ENCODE assay signal across 8 mouse cellular contexts in the genomic region with DNA sequence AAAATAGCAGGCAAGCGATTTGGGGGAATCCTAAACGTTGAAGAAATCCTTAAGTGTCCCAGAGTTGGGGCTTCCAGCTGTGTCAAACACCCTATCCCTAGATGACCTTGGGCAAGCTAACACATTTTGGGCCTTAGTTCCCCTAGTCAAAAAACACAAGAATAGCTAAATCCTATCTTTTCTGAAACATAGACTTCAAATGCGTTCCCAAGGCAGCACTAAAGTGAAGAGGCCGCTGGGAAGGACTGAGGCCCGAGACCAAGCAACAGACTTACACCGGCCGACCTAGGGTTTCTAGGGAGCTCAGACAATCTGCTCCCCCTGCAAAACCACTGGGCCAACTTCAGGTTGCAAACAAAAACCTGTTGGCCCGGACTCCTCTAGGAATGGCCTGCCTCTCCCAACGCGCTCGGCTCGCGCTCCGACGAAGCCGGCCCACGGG. TPM values are rescaled to one million over a fixed set of nuclear protein-coding genes. Genes with fewer than 3 reads are reported as not detected.
DNase-seq lines count a peak whose midpoint lies in the region; ATAC-seq and TF ChIP-seq lines count a peak whose summit lies in the region.

No protein-coding gene starts in this region.

- no peaks in the 10 kb centered on the region for H3K27me3 ChIP-seq in heart, embryonic 13.5 days (replicated peaks)
- H3K27me3 ChIP-seq in heart, embryonic 15.5 days = no peaks in the 10 kb centered on the region
- peaks cover 17% of the 10 kb centered on the region; the same call in 1 of the 2 replicates for H3K27me3 ChIP-seq in liver, postnatal 0 days (ENCODE audit: insufficient read depth, low read length)

- H3K4me1 ChIP-seq in heart, embryonic 13.5 days = peaks cover 36% of the 10 kb centered on the region
- H3K4me1 ChIP-seq in heart, embryonic 15.5 days (replicated peaks) = peaks cover 31% of the 10 kb centered on the region
- peaks cover 10% of the 10 kb centered on the region for H3K4me1 ChIP-seq in liver, postnatal 0 days (ENCODE audit: insufficient read depth)

- WGBS in heart, embryonic 13.5 days = 2% methylated on average over 17 of the region's 17 CpGs
- WGBS in heart, embryonic 15.5 days = 2% methylated on average over 17 of the region's 17 CpGs
- WGBS in liver, postnatal 0 days (ENCODE audit: insufficient replicate concordance) = 5% methylated on average over 15 of the region's 17 CpGs

- no peak for DNase-seq in heart, adult 11 months
- peak; percentile 41 for DNase-seq in NIH3T3 (ENCODE audit: low read depth)
- DNase-seq in liver, postnatal 0 days = no peak
- no peak for DNase-seq in right cerebral cortex, adult 2 months (ENCODE audit: low spot score in 2 of 2)
- no peak for DNase-seq in frontal cortex, adult 2 months (ENCODE audit: extremely low spot score in 1 of 2, low spot score in 1 of 2)
- DNase-seq in left cerebral cortex, postnatal 14 days (ENCODE audit: low spot score in 2 of 2) = no peak

- peak overlapping the region; percentile 89 for H3K4me2 ChIP-seq in heart, embryonic 13.5 days
- peak overlapping the region; percentile 83 for H3K4me2 ChIP-seq in heart, embryonic 15.5 days
- peak overlapping the region; percentile 91 for H3K4me2 ChIP-seq in liver, postnatal 0 days (ENCODE audit: low read depth, low read length)

- H3K9ac ChIP-seq in heart, embryonic 13.5 days = peak overlapping the region; percentile 94
- peak overlapping the region; percentile 80 for H3K9ac ChIP-seq in heart, embryonic 15.5 days
- peak overlapping the region; percentile 61 for H3K9ac ChIP-seq in liver, postnatal 0 days (replicated peaks)

- peak overlapping the region; percentile 78 for H3K4me3 ChIP-seq in heart, embryonic 13.5 days
- H3K4me3 ChIP-seq in heart, embryonic 15.5 days = peak overlapping the region; percentile 65
- peak overlapping the region; percentile 68 for H3K4me3 ChIP-seq in liver, postnatal 0 days (ENCODE audit: low read depth, low read length)

- H3K9me3 ChIP-seq in heart, embryonic 13.5 days = no peaks in the 10 kb centered on the region
- H3K9me3 ChIP-seq in heart, embryonic 15.5 days (replicated peaks) = no peaks in the 10 kb centered on the region
- H3K9me3 ChIP-seq in liver, postnatal 0 days (ENCODE audit: low read length) = no peaks in the 10 kb centered on the region

- intact Hi-C loops in left cerebral cortex, postnatal 14 days (cut with DNase I) = no loop called here

- TF ChIP-seq CTCF in liver, postnatal 0 days (IDR thresholded peaks at IDR 0.05; ENCODE audit: low read depth) = no peak

- no peak for TF ChIP-seq EP300 in liver, postnatal 0 days (IDR thresholded peaks at IDR 0.05; ENCODE audit: low read depth)

- no peak for ATAC-seq in heart, embryonic 13.5 days (ENCODE audit: extremely low read depth, insufficient number of reproducible peaks, low FRiP score, low TSS enrichment)
- ATAC-seq in heart, embryonic 15.5 days (replicated peaks; ENCODE audit: insufficient number of reproducible peaks, insufficient read depth, low FRiP score, low read depth) = peak; percentile 10; the same call in 1 of the 2 replicates
- ATAC-seq in liver, postnatal 0 days = peak; percentile 5; the same call in 1 of the 2 replicates

- no peaks in the 10 kb centered on the region for H3K36me3 ChIP-seq in heart, embryonic 13.5 days
- no peaks in the 10 kb centered on the region for H3K36me3 ChIP-seq in heart, embryonic 15.5 days
- no peaks in the 10 kb centered on the region for H3K36me3 ChIP-seq in liver, postnatal 0 days (replicated peaks; ENCODE audit: insufficient read depth, low read length)

- H3K27ac ChIP-seq in heart, embryonic 13.5 days (replicated peaks) = peak overlapping the region; percentile 92
- peak overlapping the region; percentile 94 for H3K27ac ChIP-seq in heart, embryonic 15.5 days
- H3K27ac ChIP-seq in liver, postnatal 0 days (ENCODE audit: low read depth) = peak overlapping the region; percentile 76

RNA-seq across cellular contexts. Expression of gene Epn2, which starts 0.9 kb away (rescaled TPM):
- 19.8 and 20.5 TPM in 2 replicates for polyA plus RNA-seq in heart, embryonic 13.5 days (2015; fragmentation: Nextera tagmentation; extraction: Ambion mirVana)
- polyA plus RNA-seq in heart, embryonic 15.5 days (2015; fragmentation: Nextera tagmentation; extraction: Ambion mirVana) = 20.2 and 20.5 TPM in 2 replicates
- 3.1 and 3.7 TPM in 2 replicates for polyA plus RNA-seq in liver, postnatal 0 days (2015; fragmentation: Nextera tagmentation; extraction: Ambion mirVana)
- 90.5 and 98.3 TPM in 2 replicates for polyA plus RNA-seq in frontal cortex, adult 2 months (2012; rRNA removed)
- total RNA-seq in left cerebral cortex, postnatal 14 days (2021) = 100 to 1,000 TPM; 115 TPM
